Mouse (Mus musculus): ENCODE data around the gene Adora1.

Adora1 gene

GRCm38 (mm10) chr1:134154121-134154520 lies 81.1 kb downstream of the Adora1 start:
- no peak for DNase-seq (ENCODE audit: low spot score in 2 of 2)

GRCm38 (mm10) chr1:134152626-134153590 lies 82.3 kb downstream of the Adora1 start:
- DNase-seq (ENCODE audit: low spot score in 2 of 2) = no peak

GRCm38 (mm10) chr1:134151655-134152412 lies 83.4 kb downstream of the Adora1 start:
- peak; percentile 20 to 61 for DNase-seq (ENCODE audit: low spot score in 2 of 2)

- no peak for DNase-seq (ENCODE audit: low spot score in 2 of 2)
Observed at GRCm38 (mm10) chr1:134150745-134151144, 84.5 kb downstream of the Adora1 start.

GRCm38 (mm10) chr1:134150076-134150475 lies 85.2 kb downstream of the Adora1 start:
- no peak for DNase-seq (ENCODE audit: low spot score in 2 of 2)

Data from spleen, postnatal 14 days (tissue).